Mouse (Mus musculus) ovary, adult 18-20 months (tissue): Measurements from ENCODE around the gene Psmc3.

Source experiments
- DNase-seq: peaks from one replicate; pipeline ENCODE4 v3.0.0; 2022; ENCODE audit warnings: low spot score, mixed read lengths

Psmc3 gene

GRCm38 (mm10) chr2:91053181-91053933 lies 452 bp upstream of the Psmc3 start:
- no peak for DNase-seq

GRCm38 (mm10) chr2:91058435-91058834 lies 4.6 kb downstream of the Psmc3 start:
- DNase-seq, result no peak

GRCm38 (mm10) chr2:91059376-91059775 lies 5.6 kb downstream of the Psmc3 start:
- no peak for DNase-seq

DNA sequence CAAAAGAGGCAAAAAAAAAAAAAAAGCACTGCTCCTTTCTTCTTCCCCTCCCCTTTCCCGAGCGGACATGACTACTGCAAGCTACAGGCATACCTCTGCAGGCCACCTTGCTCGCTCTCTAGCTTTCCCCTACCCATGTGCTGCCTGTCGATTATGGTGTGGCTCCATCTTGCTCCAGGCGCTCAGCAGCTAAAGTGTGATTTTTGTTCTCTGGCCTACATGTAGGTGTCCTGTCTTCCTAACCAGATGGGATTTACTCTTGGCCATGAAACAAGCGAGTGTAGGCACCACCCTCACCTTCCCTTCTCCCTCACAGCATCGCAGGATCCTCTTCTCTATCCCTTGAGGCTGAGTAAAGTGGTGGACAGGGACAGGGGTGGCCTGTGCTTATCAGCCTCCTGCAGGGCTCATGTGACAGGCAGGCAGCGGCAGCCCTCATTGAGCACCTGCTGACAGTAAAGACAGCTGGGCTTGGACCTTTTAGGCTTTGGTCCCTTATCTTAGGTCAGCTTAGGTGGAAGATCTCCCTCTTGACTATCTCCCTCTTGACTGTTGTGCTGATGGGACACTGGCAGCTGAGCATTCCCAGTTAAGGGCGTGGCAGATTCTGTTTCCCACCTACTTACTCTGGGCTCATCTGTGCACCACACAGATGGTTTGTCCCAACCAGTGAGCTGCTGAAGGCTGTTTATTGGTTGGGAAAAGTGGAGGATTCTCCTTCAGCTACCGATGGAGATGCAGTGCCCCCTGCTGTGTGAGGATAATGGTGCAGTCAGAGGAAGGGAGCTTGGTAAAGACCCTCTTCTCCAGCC lies 6.9 kb downstream of the Psmc3 start:
- no peak for DNase-seq

DNA sequence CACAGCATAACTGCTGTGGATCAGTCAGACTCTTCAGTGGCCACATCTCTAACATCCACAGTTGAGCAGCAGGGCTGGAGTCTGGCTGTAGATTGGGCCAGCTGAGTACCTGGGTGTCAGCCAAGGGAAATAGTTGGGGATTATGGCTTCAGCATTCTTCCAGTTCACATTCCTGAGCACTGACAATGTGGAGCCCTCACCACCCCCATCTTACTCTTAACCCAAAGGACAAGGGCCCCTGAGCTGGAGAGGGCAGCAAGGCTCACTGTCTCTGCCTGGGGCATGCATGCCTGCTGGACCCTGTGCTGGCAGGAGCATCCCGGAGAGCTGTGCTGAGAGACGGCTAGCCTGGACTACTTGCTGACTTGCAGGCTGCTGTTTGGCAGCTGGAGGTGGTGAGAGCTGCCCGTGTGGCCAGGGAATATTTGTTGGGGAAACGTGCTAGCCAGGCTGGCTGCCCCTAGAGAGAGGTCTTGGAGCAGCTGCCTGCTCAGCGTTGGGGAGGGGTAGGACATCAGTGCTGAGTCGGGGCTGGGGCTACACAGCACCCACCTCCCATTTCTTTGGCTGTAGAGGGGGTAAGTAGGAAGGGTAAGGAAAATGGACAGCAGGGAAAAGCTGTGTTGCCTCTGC lies 8.2 kb downstream of the Psmc3 start:
- no peak for DNase-seq

DNA sequence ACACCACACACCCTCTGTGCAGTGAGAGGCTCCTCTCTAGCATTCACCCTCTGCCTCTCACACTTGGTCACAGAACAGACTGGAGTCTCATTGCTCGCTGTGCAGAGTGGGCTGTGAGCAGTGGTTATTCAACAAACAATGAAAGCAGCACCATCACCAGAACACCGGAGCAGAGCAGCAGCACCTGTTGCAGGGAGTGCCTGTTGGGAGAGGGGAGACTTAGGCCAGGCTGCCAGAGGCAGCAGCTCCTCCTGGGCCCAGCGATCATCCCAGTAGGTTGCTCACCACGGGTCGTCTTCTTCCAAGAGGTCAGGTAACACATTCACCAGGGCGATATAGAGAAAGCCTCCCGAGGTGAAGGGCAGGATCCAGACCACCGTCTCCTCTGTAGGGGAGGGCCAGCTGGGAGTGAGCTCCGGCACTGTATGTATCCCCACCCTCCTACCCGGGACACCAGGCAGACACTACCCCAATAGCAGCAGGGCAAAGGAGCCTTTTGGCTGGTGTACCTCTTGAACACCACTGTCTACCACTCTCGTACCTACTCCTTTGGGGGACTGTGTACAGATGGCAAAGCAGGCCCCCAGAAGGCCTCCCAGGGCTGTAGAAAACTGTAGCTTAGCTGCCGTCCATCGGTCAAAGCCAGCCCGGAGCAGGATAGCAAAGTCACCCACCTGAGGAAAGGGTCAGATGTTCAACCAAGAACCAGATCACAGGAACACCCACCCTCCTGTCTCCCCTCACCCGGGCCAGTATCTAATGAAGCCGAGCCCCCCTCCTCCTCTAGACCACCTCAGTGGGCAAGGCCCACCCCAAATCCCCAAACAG lies 9.2 kb downstream of the Psmc3 start:
- no peak for DNase-seq

- DNase-seq, result no peak
Measured at GRCm38 (mm10) chr2:91064211-91064610, 10.4 kb downstream of the Psmc3 start.

DNA sequence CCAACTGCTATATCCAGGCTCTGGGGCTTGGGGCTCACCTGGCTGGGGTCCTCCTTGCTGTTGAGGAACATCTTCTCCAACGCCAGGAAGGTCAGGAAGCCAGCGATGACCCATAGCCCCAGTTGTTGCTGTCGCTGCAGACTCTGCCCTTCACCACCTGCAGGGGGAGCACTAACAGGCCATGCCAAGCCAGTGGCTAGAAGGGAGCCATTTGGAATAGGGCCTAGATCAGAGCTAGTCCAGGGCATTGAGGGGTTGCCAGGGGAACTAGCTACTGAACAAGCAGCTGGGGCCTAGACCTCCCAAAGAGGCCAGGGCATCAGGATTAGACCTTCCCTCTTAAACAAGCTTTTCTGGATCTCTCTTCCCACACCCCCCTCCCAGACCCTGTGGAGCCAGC lies 11.7 kb downstream of the Psmc3 start:
- DNase-seq, result no peak

DNA sequence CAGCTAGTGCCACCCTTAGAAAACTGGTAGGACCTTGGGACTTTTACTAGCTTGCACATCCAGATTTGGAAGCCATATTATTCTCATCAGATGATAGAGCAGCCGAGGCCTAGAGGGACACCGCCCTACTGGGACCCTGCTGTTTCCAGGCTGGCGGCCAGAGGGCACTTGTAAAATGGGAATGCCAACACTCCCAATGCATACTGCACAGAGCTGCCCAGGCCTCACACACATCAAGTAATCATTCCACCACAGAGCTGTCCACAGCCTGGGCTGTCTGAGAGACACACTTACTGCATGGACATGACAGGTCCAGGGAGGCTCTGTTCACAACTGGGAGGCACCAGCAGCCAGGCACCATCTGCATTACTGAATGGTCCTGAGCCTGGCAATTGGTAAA lies 12.6 kb downstream of the Psmc3 start:
- no peak for DNase-seq

DNA sequence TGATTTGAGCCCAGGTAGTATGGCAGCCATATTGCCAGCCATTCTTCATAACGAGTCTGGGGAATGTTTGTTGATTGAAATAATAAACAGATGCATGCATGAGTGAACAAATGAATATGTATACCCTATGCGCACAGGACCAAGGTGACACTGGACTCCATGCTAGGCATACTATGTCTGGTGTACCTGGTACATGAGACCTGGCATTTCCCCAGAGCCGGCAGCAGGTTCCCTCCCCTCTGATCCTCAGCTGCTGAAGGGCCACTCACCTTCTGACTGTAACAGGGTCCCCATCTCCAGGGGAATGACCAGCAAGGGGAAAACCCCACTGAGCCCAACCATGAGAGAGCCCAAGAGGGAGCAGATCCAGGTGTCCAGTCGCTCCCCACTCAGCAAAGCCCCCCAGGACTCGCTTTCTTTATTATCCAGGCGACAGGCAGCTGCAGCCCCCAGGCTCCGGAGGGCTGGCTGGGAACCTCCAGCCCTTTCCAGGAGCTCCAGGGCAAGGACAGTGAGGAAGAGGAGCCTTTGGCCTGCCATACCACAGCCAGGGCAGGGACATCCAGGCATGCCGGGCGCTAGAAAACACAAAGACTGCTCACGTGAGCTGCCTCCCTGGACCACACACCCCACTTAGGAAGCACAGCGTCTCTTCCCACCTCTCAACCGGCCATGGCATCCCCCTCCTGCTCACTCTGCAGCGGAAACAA lies 14.5 kb downstream of the Psmc3 start:
- DNase-seq, result no peak

GRCm38 (mm10) chr2:91068872-91069165 lies 15.0 kb downstream of the Psmc3 start:
- no peak for DNase-seq

DNA sequence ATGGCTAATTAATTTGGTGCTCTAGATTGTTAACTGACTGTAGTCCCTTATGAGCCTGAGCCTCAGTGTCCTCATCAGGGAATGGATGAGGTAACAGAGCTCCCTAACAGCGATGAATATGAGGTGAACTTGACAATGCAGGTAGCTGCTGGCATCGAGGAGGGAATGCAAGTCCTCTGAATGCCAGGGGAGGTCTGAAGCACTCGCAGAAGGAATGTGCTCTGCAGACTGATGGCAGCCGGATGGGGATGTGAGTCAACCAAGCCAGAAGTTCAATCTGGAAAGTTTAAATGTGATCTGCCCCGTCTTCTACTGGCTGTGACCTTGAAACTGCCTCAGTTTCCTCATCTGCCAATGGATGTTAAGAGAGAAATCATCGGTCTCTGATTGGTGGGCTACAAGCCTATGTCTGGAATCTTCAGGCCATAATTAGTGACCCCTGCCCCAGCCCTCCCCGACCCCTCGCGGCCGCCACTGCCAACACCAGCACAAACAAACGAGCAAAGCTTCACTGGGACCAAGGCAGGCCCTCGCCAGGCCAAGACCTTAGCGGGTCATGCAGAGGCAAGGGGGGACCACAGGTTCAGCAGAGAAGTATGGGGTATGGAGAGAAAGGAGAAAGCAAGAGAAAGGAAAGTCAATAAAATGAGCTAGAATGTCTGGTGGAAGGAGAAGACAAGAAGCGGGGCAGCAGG lies 15.6 kb downstream of the Psmc3 start:
- no peak for DNase-seq

GRCm38 (mm10) chr2:91070076-91070800 lies 16.4 kb downstream of the Psmc3 start, which contains the start of gene Slc39a13:
Gene Slc39a13, minus strand, starts transcription at chr2:91070417.
- peak; percentile 95 for DNase-seq

DNA sequence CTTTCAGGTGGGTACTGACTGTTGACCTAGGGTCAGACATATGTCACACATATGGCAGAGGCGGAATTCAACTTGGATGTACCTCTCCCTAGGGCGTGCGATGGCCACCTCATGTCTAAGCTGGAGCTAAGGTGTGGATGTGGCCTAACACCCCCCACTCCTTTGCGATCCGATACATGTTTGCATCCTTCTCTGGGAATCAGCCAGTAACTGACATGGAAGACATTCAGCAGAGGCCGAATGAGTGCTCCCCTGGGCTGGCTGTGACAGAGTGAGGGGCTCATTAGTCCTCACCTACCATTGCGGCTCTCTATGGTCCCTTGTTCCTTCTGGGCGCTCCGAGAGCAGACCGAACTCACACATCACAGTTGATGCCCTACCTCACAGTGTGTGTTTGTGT lies 17.2 kb downstream of the Psmc3 start:
- DNase-seq, result no peak

DNA sequence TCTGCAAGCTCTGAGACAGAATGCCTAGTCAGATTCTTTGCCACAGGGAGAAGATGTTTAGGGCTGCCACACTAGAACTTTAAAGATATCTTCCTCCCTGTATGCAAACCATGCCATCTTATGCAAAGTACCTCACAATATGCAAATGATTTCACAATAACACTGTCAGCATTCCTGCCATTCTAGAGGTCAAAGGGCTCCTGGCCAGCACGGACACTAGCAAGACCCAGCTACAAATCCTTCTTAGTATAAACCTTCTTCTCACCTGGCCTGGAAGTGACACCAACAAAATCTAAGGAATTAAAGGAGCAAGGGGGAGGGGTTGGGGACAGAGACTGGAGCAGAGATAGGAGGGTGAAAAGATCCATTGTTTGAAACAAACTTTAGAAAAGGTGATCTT lies 18.3 kb downstream of the Psmc3 start:
- no peak for DNase-seq

GRCm38 (mm10) chr2:91077957-91078313 lies 24.1 kb downstream of the Psmc3 start:
- DNase-seq, result no peak

- DNase-seq, result no peak
Measured at GRCm38 (mm10) chr2:91078314-91079025, 24.7 kb downstream of the Psmc3 start.

GRCm38 (mm10) chr2:91079026-91079384 lies 25.2 kb downstream of the Psmc3 start:
- DNase-seq, result no peak

DNA sequence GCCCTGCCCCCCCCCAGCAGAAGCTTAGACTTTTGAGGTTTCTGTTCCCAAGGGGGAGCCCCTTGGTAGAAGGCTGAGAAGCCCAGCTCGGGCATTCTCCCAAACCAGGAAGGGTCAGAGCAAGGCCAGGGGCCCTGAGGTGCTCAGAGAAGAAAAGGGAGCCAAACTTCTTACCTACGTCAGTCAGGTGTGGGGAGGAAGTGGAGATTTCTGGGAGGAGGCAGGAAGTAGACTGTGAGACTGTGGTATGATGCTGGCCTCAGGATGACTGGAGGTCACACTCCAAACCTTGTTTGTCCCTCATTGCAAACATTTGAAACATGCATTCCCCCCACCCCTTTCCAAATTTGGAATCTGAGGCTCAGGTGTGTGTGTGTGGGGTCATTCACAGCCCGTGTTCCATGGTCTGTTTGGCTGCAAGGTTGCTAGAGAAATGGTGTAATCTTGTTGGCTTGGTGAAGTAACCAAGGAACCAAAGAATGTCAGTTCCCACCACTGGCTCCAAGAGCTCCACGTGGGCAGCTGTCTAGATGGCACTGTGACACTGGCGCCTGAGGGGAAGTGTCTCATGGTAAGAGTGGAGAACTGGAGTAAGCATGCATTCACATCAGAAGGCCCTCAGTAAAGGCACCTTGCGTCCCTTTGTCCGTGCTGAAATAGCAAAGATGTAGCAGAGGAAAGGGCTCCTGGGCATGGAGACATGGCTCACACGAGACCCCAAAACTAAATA lies 27.1 kb downstream of the Psmc3 start:
- no peak for DNase-seq
